Mouse (Mus musculus) intestine, embryonic 15.5 days (tissue): ENCODE measurements at regions not wholly inside any gene's neighbourhood (a gene's known extent, or its start where the extent isn't known, plus 50 kb on each side); places are given as distances from the start of the nearest gene placed in this dataset.

Experiments
- ATAC-seq: fragments of 200-750 bp; cut with Nextera tagmentation; 2 replicates; pipeline ENCODE4 v1.8.0; 2017; ENCODE audit warnings: moderate TSS enrichment, moderate library complexity
- H3K27ac ChIP-seq: fragments of 300-500 bp; sonication (generic); 2 replicates; pipeline ENCODE4 v1.5.1; 2015; ENCODE audit warnings: mild to moderate bottlenecking, inconsistent platforms
- H3K27me3 ChIP-seq: fragments of 300-500 bp; sonication (generic); replicated peaks from 2 replicates; pipeline ENCODE4 v1.6.1; 2015; ENCODE audit warnings: inconsistent platforms
- H3K36me3 ChIP-seq: fragments of 300-500 bp; sonication (generic); 2 replicates; pipeline ENCODE4 v1.6.1; 2015; ENCODE audit warnings: inconsistent platforms
- H3K4me1 ChIP-seq: fragments of 300-500 bp; sonication (generic); replicated peaks from 2 replicates; pipeline ENCODE4 v1.6.1; 2015; ENCODE audit warnings: inconsistent platforms
- H3K4me2 ChIP-seq: fragments of 300-500 bp; sonication (generic); replicated peaks from 2 replicates; pipeline ENCODE4 v1.6.1; 2015; ENCODE audit warnings: mild to moderate bottlenecking, inconsistent platforms
- H3K4me3 ChIP-seq: fragments of 300-500 bp; sonication (generic); replicated peaks from 2 replicates; pipeline ENCODE4 v1.5.1; 2015; ENCODE audit warnings: inconsistent platforms
- H3K9ac ChIP-seq: fragments of 300-500 bp; sonication (generic); 2 replicates; pipeline ENCODE4 v1.6.1; 2015; ENCODE audit warnings: inconsistent platforms
- H3K9me3 ChIP-seq: fragments of 300-500 bp; sonication (generic); 2 replicates; pipeline ENCODE4 v1.6.1; 2016; ENCODE audit warnings: inconsistent platforms
- WGBS: fragments of 180-500 bp; shearing (Covaris S2); methylation state at CpG from one replicate; pipeline ENCODE4 v1.1.7; 2015; 5-methylcytosine and 5-hydroxymethylcytosine counted together

GRCm38 (mm10) chr7:128834894-128835293 is 90.2 kb downstream of the Sec23ip start:
- no peak for ATAC-seq
- H3K27ac ChIP-seq: no peak overlapping the region
- no peaks in the 10 kb centered on the region for H3K9me3 ChIP-seq
- H3K4me3 ChIP-seq: no peak overlapping the region
- WGBS: 32% methylated on average over 7 of the region's 7 CpGs
- no peaks in the 10 kb centered on the region for H3K27me3 ChIP-seq
- H3K36me3 ChIP-seq: no peaks in the 10 kb centered on the region
- H3K9ac ChIP-seq: no peak overlapping the region
- H3K4me1 ChIP-seq: no peaks in the 10 kb centered on the region
- 0 out of 2 replicates have a peak overlapping the region, but pooled peaks have one; percentile 14 for H3K4me2 ChIP-seq

- no peak for ATAC-seq
- WGBS: 68% methylated on average over 6 of the region's 6 CpGs
These were observed 91.7 kb downstream of the Sec23ip start for GRCm38 (mm10) chr7:128836435-128836834.

GRCm38 (mm10) chr7:128842561-128842960 is 97.8 kb downstream of the Sec23ip start:
- Histone ChIP-seq H3K27ac (no peak overlapping the region), H3K4me3 (no peak overlapping the region), H3K9ac (no peak overlapping the region), H3K9me3 (no peaks in the 10 kb centered on the region), H3K27me3 (no peaks in the 10 kb centered on the region), H3K4me1 (no peaks in the 10 kb centered on the region), H3K36me3 (no peaks in the 10 kb centered on the region), H3K4me2 (no peak overlapping the region)
- WGBS: 92% methylated on average over 10 of the region's 10 CpGs
- no peak for ATAC-seq

More at GRCm38 (mm10) chr7:128836435-128836834, 91.7 kb downstream of the Sec23ip start:
- no peak overlapping the region for H3K27ac ChIP-seq
- no peak overlapping the region for H3K4me3 ChIP-seq
- no peak overlapping the region for H3K4me2 ChIP-seq
- H3K36me3 ChIP-seq: no peaks in the 10 kb centered on the region
- H3K4me1 ChIP-seq: no peaks in the 10 kb centered on the region
- H3K27me3 ChIP-seq: no peaks in the 10 kb centered on the region
- H3K9ac ChIP-seq: no peak overlapping the region
- no peaks in the 10 kb centered on the region for H3K9me3 ChIP-seq

- no peaks in the 10 kb centered on the region for H3K27me3 ChIP-seq
- H3K4me3 ChIP-seq: no peak overlapping the region
- WGBS: 88% methylated on average over 9 of the region's 9 CpGs
- no peak overlapping the region for H3K27ac ChIP-seq
- no peak for ATAC-seq
- no peak overlapping the region for H3K4me2 ChIP-seq
- H3K9ac ChIP-seq: no peak overlapping the region
- no peaks in the 10 kb centered on the region for H3K36me3 ChIP-seq
- H3K4me1 ChIP-seq: no peaks in the 10 kb centered on the region
- H3K9me3 ChIP-seq: no peaks in the 10 kb centered on the region
These were observed 98.8 kb downstream of the Sec23ip start for GRCm38 (mm10) chr7:128843576-128843975.

GRCm38 (mm10) chr7:128849261-128849660 is 104.5 kb downstream of the Sec23ip start:
- no peak for ATAC-seq
- 55% methylated on average over 3 of the region's 3 CpGs for WGBS
- H3K9ac ChIP-seq: no peak overlapping the region

GRCm38 (mm10) chr7:128854193-128854592 is 109.5 kb downstream of the Sec23ip start:
- Histone ChIP-seq H3K9ac (no peak overlapping the region), H3K4me2 (no peak overlapping the region), H3K36me3 (no peaks in the 10 kb centered on the region), H3K9me3 (no peaks in the 10 kb centered on the region), H3K4me1 (no peaks in the 10 kb centered on the region), H3K4me3 (no peak overlapping the region), H3K27me3 (no peaks in the 10 kb centered on the region), H3K27ac (no peak overlapping the region)
- WGBS: 72% methylated on average over 4 of the region's 4 CpGs
- ATAC-seq: no peak

More at GRCm38 (mm10) chr7:128849261-128849660, 104.5 kb downstream of the Sec23ip start:
- H3K9me3 ChIP-seq: no peaks in the 10 kb centered on the region
- H3K36me3 ChIP-seq: no peaks in the 10 kb centered on the region
- no peak overlapping the region for H3K4me3 ChIP-seq
- H3K27me3 ChIP-seq: no peaks in the 10 kb centered on the region
- H3K27ac ChIP-seq: no peak overlapping the region
- no peak overlapping the region for H3K4me2 ChIP-seq
- no peaks in the 10 kb centered on the region for H3K4me1 ChIP-seq

GRCm38 (mm10) chr7:128854690-128855343 is 110.1 kb downstream of the Sec23ip start:
- Histone ChIP-seq H3K4me3 (no peak overlapping the region), H3K4me2 (no peak overlapping the region), H3K9me3 (no peaks in the 10 kb centered on the region), H3K27me3 (no peaks in the 10 kb centered on the region), H3K9ac (no peak overlapping the region), H3K36me3 (no peaks in the 10 kb centered on the region), H3K27ac (no peak overlapping the region), H3K4me1 (no peaks in the 10 kb centered on the region)
- WGBS: 71% methylated on average over 18 of the region's 18 CpGs
- ATAC-seq: no peak

- H3K9me3 ChIP-seq: no peaks in the 10 kb centered on the region
- ATAC-seq: no peak
- no peak overlapping the region for H3K27ac ChIP-seq
- no peaks in the 10 kb centered on the region for H3K27me3 ChIP-seq
- H3K4me2 ChIP-seq: no peak overlapping the region
- H3K36me3 ChIP-seq: no peaks in the 10 kb centered on the region
- H3K4me1 ChIP-seq: no peaks in the 10 kb centered on the region
- no peak overlapping the region for H3K4me3 ChIP-seq
- 5% methylated on average over 3 of the region's 3 CpGs for WGBS
- no peak overlapping the region for H3K9ac ChIP-seq
These were observed 115.4 kb downstream of the Sec23ip start for GRCm38 (mm10) chr7:128860141-128860540.

GRCm38 (mm10) chr7:128860709-128861108 is 116.0 kb downstream of the Sec23ip start:
- Histone ChIP-seq H3K9ac (no peak overlapping the region), H3K36me3 (no peaks in the 10 kb centered on the region), H3K4me1 (no peaks in the 10 kb centered on the region), H3K27ac (no peak overlapping the region), H3K9me3 (no peaks in the 10 kb centered on the region), H3K4me2 (no peak overlapping the region), H3K4me3 (no peak overlapping the region), H3K27me3 (no peaks in the 10 kb centered on the region)
- WGBS: 77% methylated on average over 4 of the region's 4 CpGs
- ATAC-seq: no peak

GRCm38 (mm10) chr7:128861376-128861775 is 116.6 kb downstream of the Sec23ip start:
- Histone ChIP-seq H3K36me3 (no peaks in the 10 kb centered on the region), H3K9me3 (no peaks in the 10 kb centered on the region), H3K27ac (no peak overlapping the region), H3K4me3 (no peak overlapping the region), H3K4me1 (no peaks in the 10 kb centered on the region), H3K9ac (no peak overlapping the region), H3K27me3 (no peaks in the 10 kb centered on the region), H3K4me2 (no peak overlapping the region)
- WGBS: 89% methylated on average over 8 of the region's 8 CpGs
- ATAC-seq: no peak

- Histone ChIP-seq H3K36me3 (no peaks in the 10 kb centered on the region), H3K27me3 (no peaks in the 10 kb centered on the region), H3K4me1 (no peaks in the 10 kb centered on the region), H3K27ac (no peak overlapping the region), H3K4me3 (no peak overlapping the region), H3K9me3 (no peaks in the 10 kb centered on the region; the same call in 1 of the 2 replicates), H3K9ac (no peak overlapping the region), H3K4me2 (no peak overlapping the region)
- ATAC-seq: no peak
- WGBS: 81% methylated on average over 2 of the region's 2 CpGs
These were observed 124.1 kb downstream of the Sec23ip start for GRCm38 (mm10) chr7:128868799-128869198.

GRCm38 (mm10) chr7:128884015-128884414 is 139.3 kb downstream of the Sec23ip start:
- H3K4me3 ChIP-seq: no peak overlapping the region
- no peaks in the 10 kb centered on the region for H3K4me1 ChIP-seq
- H3K9ac ChIP-seq: no peak overlapping the region
- H3K9me3 ChIP-seq: no peaks in the 10 kb centered on the region
- 64% methylated on average over 3 of the region's 3 CpGs for WGBS
- no peak for ATAC-seq
- H3K36me3 ChIP-seq: no peaks in the 10 kb centered on the region
- no peak overlapping the region for H3K27ac ChIP-seq
- H3K27me3 ChIP-seq: no peaks in the 10 kb centered on the region
- no peak overlapping the region for H3K4me2 ChIP-seq

- H3K4me2 ChIP-seq: no peak overlapping the region
- no peaks in the 10 kb centered on the region for H3K27me3 ChIP-seq
- WGBS: 85% methylated on average over 4 of the region's 4 CpGs
- H3K9me3 ChIP-seq: no peaks in the 10 kb centered on the region
- H3K4me1 ChIP-seq: no peaks in the 10 kb centered on the region
- no peak overlapping the region for H3K9ac ChIP-seq
- no peak overlapping the region for H3K27ac ChIP-seq
- no peak for ATAC-seq
- H3K36me3 ChIP-seq: no peaks in the 10 kb centered on the region
- no peak overlapping the region for H3K4me3 ChIP-seq
These were observed 140.8 kb downstream of the Sec23ip start for GRCm38 (mm10) chr7:128885551-128885950.
